Mouse (Mus musculus) liver, embryonic 15.5 days (tissue): ENCODE results near the gene Scnm1. TPM values are rescaled to one million over a fixed set of nuclear protein-coding genes. Genes with fewer than 3 reads are reported as not detected.

ENCODE experiments used
- ATAC-seq: fragments of 200-750 bp; cut with Nextera tagmentation; 2 replicates; pipeline ENCODE4 v1.8.0; 2017; ENCODE audit warnings: moderate number of reproducible peaks, mild to moderate bottlenecking, moderate library complexity; ENCODE audit not compliant: insufficient read depth
- H3K27ac ChIP-seq: fragments of 300-500 bp; sonication (generic); replicated peaks from 2 replicates; pipeline ENCODE4 v1.5.1; 2015; ENCODE audit warnings: mild to moderate bottlenecking, inconsistent platforms
- H3K27me3 ChIP-seq: fragments of 300-500 bp; sonication (generic); 2 replicates; pipeline ENCODE4 v1.6.1; 2015; ENCODE audit warnings: mild to moderate bottlenecking, inconsistent platforms
- H3K36me3 ChIP-seq: fragments of 300-500 bp; sonication (generic); replicated peaks from 2 replicates; pipeline ENCODE4 v1.6.1; 2015; ENCODE audit warnings: moderate library complexity, mild to moderate bottlenecking, inconsistent platforms
- H3K4me1 ChIP-seq: fragments of 300-500 bp; sonication (generic); replicated peaks from 2 replicates; pipeline ENCODE4 v1.6.1; 2015; ENCODE audit warnings: inconsistent platforms
- H3K4me2 ChIP-seq: fragments of 300-500 bp; sonication (generic); 2 replicates; pipeline ENCODE4 v1.6.1; 2015; ENCODE audit warnings: moderate library complexity, mild to moderate bottlenecking, inconsistent platforms
- H3K4me3 ChIP-seq: fragments of 300-500 bp; sonication (generic); replicated peaks from 2 replicates; pipeline ENCODE4 v1.5.1; 2015; ENCODE audit warnings: mild to moderate bottlenecking, inconsistent platforms
- H3K9ac ChIP-seq: fragments of 300-500 bp; sonication (generic); 2 replicates; pipeline ENCODE4 v1.6.1; 2015; ENCODE audit warnings: moderate library complexity, mild to moderate bottlenecking, inconsistent platforms
- H3K9me3 ChIP-seq: fragments of 300-500 bp; sonication (generic); replicated peaks from 2 replicates; pipeline ENCODE4 v1.6.1; 2016; ENCODE audit warnings: inconsistent platforms
- WGBS: fragments of 180-500 bp; shearing (Covaris S2); methylation state at CpG from one replicate; pipeline ENCODE4 v1.1.7; 2015; ENCODE audit warnings: mixed read lengths; ENCODE audit not compliant: insufficient replicate concordance; 5-methylcytosine and 5-hydroxymethylcytosine counted together
- microRNA-seq: library from miRNA; unstranded; fragments of <30 nt; microRNA quantifications from one replicate; pipeline ENCODE4, GENCODE M21; 2016
- polyA plus RNA-seq: library from polyadenylated mRNA; unstranded; fragments of >200 nt; fragmentation: Nextera tagmentation; extraction: Ambion mirVana; gene quantifications from 2 replicates; pipeline ENCODE4 v1.2.1, GENCODE M21; 2015

Gene Scnm1
- polyA plus RNA-seq, 1 experiment from 2014 or later = 25.6 TPM

DNA sequence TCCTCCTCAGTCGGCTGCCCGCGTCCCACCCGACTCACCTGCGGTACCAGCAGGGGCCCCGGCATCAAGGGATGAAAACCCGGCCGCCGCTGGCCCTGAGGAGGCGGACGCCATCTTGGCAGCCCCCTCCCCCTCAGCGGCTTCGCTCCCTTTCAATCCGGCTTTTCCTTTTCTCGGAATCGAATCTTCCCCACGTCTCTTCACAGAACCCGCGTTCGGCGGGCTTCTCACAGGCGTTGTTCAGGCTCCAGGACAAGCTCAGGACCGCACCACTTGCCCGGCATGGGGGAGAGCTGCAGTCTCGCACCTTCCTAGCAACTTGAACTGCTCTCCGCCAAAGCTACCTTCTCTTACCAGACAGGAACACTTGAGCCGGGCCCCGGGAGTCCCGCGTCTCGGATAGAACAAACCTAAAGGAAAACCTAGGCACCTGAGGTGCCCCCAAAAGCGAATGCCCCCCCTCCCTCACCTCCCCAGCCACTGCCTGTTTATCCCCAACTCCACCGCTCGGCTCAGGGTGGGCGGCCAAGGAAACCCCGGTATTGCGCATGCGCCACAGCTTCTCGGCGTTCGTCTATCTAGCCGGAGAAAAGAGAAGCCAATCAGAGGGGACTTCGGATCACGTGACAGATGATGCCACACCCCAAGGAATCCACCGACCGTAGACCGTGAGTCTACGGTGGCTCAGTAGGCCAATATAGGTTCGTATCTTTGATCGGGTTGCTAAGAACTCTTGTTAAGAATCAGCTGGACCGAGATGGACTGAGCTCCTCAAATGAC lies 27.3 kb downstream of the Scnm1 start, which contains the start of gene Pip5k1a:
Gene Pip5k1a (minus strand): TSS at position 593 of the 780 bp plus-strand sequence.
- H3K27ac ChIP-seq = peak within 1 kb of the TSS; percentile 89
- peak within 1 kb of the TSS; percentile 95 for H3K4me3 ChIP-seq
- ATAC-seq = peak; percentile 83
- H3K4me2 ChIP-seq = peak within 1 kb of the TSS; percentile 77
- H3K36me3 ChIP-seq = 0 out of 2 replicates have a peak, but pooled peaks cover 10% of the 10 kb centered on the region
- H3K27me3 ChIP-seq = no peaks in the 10 kb centered on the region
- H3K9ac ChIP-seq = peak within 1 kb of the TSS; percentile 95
- under 1% methylated on average over 51 of the region's 51 CpGs for WGBS
- H3K4me1 ChIP-seq = peaks cover 66% of the 10 kb centered on the region
- H3K9me3 ChIP-seq = no peaks in the 10 kb centered on the region

DNA sequence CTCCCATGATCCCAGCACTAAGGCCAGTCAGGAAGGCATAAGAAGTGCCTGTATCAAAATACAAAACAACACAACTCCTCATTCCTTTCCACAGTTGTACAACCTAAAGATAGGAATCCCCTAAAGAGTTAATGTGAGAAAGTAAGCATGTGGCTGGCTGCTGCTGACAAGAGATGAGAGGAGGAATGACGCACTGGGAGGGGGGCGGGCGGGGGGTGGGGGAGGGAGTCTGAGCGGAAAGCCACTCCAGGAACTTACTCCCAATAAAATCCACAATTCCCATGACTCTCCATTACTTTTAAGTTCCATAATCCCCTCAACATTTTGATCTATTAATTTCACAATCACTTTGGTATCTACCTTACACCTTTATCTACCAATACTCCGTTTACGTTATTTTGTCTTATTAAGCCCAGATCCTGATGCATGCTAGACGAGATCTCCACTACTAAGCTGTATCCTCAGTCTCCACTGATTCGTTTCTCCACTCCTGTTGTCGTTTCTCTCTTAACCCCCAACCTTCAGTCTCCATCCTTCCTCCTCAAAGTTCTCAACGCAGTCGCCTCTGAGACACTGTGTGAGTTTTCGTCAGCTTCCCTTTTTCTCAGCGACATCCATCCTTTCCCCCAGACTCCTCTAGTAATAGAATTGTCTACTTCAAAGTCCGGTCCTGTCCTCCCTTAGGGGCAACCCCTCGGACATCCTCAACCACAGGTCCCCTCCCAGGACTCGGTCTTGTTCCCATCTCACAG lies 28.0 kb downstream of the Scnm1 start:
- Histone ChIP-seq H3K9ac (peak overlapping the region; percentile 95), H3K4me1 (peaks cover 63% of the 10 kb centered on the region), H3K4me2 (peak overlapping the region; percentile 77), H3K9me3 (no peaks in the 10 kb centered on the region), H3K36me3 (0 out of 2 replicates have a peak, but pooled peaks cover 15% of the 10 kb centered on the region), H3K27ac (peak overlapping the region; percentile 89), H3K27me3 (no peaks in the 10 kb centered on the region), H3K4me3 (peak overlapping the region; percentile 95)
- no peak; the same call in 1 of the 2 replicates for ATAC-seq
- WGBS = 0% methylated on average over 16 of the region's 16 CpGs

DNA sequence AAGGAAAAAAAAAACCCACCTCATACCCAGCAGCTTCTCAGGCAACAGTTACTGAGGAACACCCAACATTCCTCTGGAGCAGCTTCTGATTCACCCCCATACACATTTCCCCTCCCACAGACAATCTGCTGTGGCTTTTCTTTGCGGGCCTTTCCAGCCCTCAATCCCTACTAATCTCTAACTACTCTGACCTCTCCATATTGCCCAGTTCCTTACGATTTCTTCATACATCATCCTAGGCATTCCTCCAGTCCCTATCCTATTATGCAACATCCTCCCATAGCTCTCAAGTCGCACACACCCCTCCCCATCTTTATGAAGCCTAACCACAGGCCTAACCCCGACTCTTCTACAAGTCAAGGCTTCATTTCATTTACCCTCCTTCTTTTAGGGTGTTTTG lies 28.7 kb downstream of the Scnm1 start:
- no peak for ATAC-seq
- 0 out of 2 replicates have a peak, but pooled peaks cover 16% of the 10 kb centered on the region for H3K36me3 ChIP-seq
- no peaks in the 10 kb centered on the region for H3K27me3 ChIP-seq
- no peaks in the 10 kb centered on the region for H3K9me3 ChIP-seq
- peak overlapping the region; percentile 89 for H3K27ac ChIP-seq
- peaks cover 57% of the 10 kb centered on the region for H3K4me1 ChIP-seq
- peak overlapping the region; percentile 77 for H3K4me2 ChIP-seq
- WGBS = 10% methylated on average over 4 of the region's 4 CpGs
- peak overlapping the region; percentile 95 for H3K4me3 ChIP-seq
- peak overlapping the region; percentile 95 for H3K9ac ChIP-seq

DNA sequence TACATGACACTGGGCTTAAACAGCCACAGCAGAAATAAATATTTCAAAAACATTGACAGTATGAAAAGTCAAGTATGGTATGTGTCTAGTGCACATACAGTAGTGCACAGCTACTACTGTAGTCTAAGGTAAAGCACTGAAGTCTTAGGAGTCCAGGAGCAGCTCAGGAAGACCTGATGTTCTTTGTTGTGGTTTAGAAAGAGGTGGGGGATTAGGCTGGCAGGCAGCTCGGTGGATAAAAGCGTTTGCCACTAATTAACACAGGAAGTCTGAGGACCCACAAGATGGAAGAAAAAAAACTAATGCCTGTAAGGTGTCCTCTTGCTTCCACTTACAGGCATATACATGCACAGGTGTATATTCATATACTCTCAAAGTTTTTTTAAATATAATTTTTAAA lies 33.0 kb downstream of the Scnm1 start:
- WGBS = 15% methylated on average over 2 of the region's 2 CpGs
- H3K27me3 ChIP-seq = no peaks in the 10 kb centered on the region
- no peak overlapping the region for H3K4me3 ChIP-seq
- no peaks in the 10 kb centered on the region for H3K9me3 ChIP-seq
- H3K9ac ChIP-seq = no peak overlapping the region
- H3K4me2 ChIP-seq = no peak overlapping the region
- peaks cover 36% of the 10 kb centered on the region for H3K4me1 ChIP-seq
- no peak for ATAC-seq
- H3K27ac ChIP-seq = no peak overlapping the region
- H3K36me3 ChIP-seq = peaks cover 38% of the 10 kb centered on the region

DNA sequence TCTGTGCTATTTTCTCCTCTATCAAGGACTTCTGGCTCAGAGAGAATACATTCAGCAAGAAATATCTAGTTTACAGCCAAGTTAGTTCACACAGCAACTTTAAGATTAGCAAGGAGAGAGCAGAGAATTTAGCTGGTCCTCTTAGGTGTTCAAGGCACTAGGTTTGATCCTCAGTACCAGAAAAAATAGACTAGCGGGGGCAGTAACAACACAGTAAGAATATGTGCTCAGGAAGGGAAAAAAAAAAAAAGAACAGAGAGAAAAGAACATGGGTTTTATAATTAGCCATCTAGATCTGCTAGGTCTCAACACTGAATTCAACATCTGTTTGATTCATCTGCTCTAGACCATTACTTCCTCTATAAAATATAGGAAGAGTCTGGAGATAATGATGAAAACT lies 45.7 kb downstream of the Scnm1 start:
- H3K36me3 ChIP-seq = peaks cover 23% of the 10 kb centered on the region; the same call in 1 of the 2 replicates
- H3K4me3 ChIP-seq = no peak overlapping the region
- no peak overlapping the region for H3K9ac ChIP-seq
- H3K4me1 ChIP-seq = peaks cover 2% of the 10 kb centered on the region; the same call in 1 of the 2 replicates
- ATAC-seq = no peak
- no peak overlapping the region for H3K27ac ChIP-seq
- H3K27me3 ChIP-seq = no peaks in the 10 kb centered on the region
- H3K4me2 ChIP-seq = no peak overlapping the region
- H3K9me3 ChIP-seq = no peaks in the 10 kb centered on the region
- WGBS = 89% methylated on average over 1 of the region's 1 CpGs

Small RNAs within 50 kb of the gene (microRNA-seq; reads per million reads assigned to microRNA genes)
- not detected for gene Mir8099-1

Other genes with a start within 250 kb of the Scnm1 start
- 166 and 172 TPM in 2 replicates for gene Psmb4, start 247.1 kb downstream of the Scnm1 start, polyA plus RNA-seq
- 98.5 and 126 TPM in 2 replicates for gene Selenbp1, start 201.0 kb downstream of the Scnm1 start, polyA plus RNA-seq
- gene Rfx5, start 179.9 kb downstream of the Scnm1 start, polyA plus RNA-seq = 1.3 and 1.5 TPM in 2 replicates
- 8.7 and 10.3 TPM in 2 replicates for gene Pi4kb, start 159.3 kb downstream of the Scnm1 start, polyA plus RNA-seq
- 7.2 and 7.4 TPM in 2 replicates for gene Zfp687, start 118.6 kb downstream of the Scnm1 start, polyA plus RNA-seq
- 151 and 159 TPM in 2 replicates for gene Psmd4, start 91.4 kb downstream of the Scnm1 start, polyA plus RNA-seq
- gene Pip5k1a, start 27.1 kb downstream of the Scnm1 start, polyA plus RNA-seq = 8.5 and 8.7 TPM in 2 replicates
- gene Vps72, start 23.0 kb downstream of the Scnm1 start, polyA plus RNA-seq = 31.4 and 36.6 TPM in 2 replicates
- gene Tmod4, start 9.5 kb downstream of the Scnm1 start, polyA plus RNA-seq = 0.53 and 0.88 TPM in 2 replicates
- 7.1 and 8.3 TPM in 2 replicates for gene Lysmd1, start 77 bp upstream of the Scnm1 start, polyA plus RNA-seq
- 9.3 and 9.8 TPM in 2 replicates for gene Tnfaip8l2, start 8.3 kb upstream of the Scnm1 start, polyA plus RNA-seq
- gene Sema6c, start 26.4 kb upstream of the Scnm1 start, polyA plus RNA-seq = 0.37 and 0.68 TPM in 2 replicates
- gene Gabpb2, start 83.9 kb upstream of the Scnm1 start, polyA plus RNA-seq = 6.2 and 7.1 TPM in 2 replicates
- 36.7 and 42.6 TPM in 2 replicates for gene Cdc42se1, start 94.7 kb upstream of the Scnm1 start, polyA plus RNA-seq
- gene Mllt11, start 98.2 kb upstream of the Scnm1 start, polyA plus RNA-seq = 2.2 and 2.7 TPM in 2 replicates
- 0.07 and 0.12 TPM in 2 replicates for gene Gm128, start 107.6 kb upstream of the Scnm1 start, polyA plus RNA-seq
- gene Bnipl, start 117.2 kb upstream of the Scnm1 start, polyA plus RNA-seq = not detected in 2 replicates
- 18.8 and 20.9 TPM in 2 replicates for gene Mindy1, start 147.3 kb upstream of the Scnm1 start, polyA plus RNA-seq
- 9.0 and 9.5 TPM in 2 replicates for gene Prune1, start 148.1 kb upstream of the Scnm1 start, polyA plus RNA-seq
- gene Anxa9, start 173.2 kb upstream of the Scnm1 start, polyA plus RNA-seq = 2.1 and 2.8 TPM in 2 replicates
- 110 and 114 TPM in 2 replicates for gene Cers2, start 180.8 kb upstream of the Scnm1 start, polyA plus RNA-seq
- gene Setdb1, start 223.2 kb upstream of the Scnm1 start, polyA plus RNA-seq = 12.0 and 12.9 TPM in 2 replicates